Mouse (Mus musculus) brain, adult 2 months (tissue): ENCODE data around the gene Vax2.

Source experiments
- DNase-seq: peaks from one replicate; pipeline ENCODE4 v3.0.0; 2011; ENCODE audit warnings: low read depth, low spot score

Gene Vax2

DNA sequence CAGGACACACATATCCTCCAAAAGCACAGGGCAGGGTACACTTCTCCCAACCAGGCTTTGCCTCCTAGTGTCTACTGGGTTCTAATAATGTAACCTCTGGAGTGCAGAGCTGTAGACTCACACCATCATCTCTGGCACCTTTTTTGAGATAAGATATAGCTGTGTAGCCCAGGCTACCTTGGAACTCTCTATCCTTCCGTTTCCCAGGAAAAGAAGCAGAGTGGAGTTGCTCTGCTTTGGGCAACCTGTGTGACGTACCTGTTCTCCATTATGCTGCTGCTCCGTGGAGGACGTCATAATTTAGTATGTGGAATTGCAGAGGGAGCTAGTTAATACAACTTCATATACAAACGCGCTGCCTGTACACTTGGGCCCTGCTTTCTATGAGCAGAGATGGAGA is 51.3 kb downstream of the Vax2 start, which contains the start of gene Ankrd53:
Gene Ankrd53, plus strand, starts transcription at position 301 of the 400 bp plus-strand sequence.
- DNase-seq = no peak

DNA sequence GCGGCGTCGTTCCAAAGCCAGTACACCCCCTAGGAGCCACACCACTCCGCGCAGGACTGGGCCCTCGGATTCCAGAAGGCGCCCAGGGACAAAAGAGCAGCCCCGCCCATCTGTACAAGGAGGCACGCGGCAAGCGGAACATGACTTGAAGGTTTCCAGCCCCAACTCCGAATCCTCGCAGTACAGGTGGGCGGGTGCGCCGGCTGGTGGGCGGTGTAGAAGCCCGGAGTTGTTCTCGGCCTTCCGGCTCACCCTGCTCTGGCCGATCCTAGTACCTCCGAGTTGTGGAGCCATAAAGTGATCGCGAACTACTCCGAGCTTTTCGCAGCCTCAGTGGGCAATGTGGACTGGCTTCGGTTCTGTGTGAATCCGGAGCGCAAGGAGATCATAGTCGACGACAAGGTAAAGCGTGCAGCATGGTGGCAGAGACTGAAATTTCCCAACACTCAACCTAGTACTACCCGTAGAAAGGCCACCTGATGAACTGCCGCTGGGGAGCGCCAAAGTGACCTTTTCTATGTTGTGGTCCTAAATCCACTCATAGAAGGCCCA is 51.9 kb downstream of the Vax2 start:
- DNase-seq = no peak

DNA sequence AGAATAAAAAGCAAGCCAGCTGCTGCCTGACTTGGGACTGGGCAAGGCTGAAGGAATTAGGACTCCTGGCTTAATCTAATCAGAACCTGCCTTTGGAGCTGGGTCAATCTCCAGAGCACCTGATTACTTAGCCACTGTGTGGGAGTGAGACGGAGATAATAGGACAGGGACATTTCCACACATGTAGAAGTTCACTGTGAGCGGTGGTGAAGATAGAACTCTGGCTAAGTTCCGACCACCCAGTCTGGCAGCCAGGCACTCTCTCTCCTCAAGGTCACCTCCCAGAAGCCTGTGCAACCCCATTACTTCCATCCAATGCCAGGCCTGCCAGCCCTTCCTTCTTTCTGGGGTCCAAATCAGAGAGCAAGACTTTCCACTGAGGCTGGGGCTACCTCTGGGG is 55.9 kb downstream of the Vax2 start:
- no peak for DNase-seq

DNA sequence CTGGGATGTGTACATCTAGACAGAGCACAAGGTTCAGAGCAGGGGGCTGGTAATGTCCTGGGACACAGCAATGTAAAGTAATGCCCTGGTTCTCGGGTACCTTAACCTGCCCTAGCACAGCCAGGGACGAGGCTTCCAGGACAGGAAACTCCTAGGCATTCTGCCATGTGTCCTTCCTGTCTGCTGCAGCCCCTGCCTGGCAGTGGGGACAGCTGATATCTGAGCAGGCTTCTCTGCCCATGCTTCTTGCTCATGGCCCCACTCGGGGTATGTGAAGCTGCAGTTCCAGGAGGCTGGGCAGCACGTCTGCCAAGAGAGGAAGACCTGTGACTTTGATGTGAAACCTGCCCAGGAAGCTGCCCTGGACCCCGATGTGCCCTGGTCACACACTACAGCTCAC is 57.4 kb downstream of the Vax2 start:
- no peak for DNase-seq

DNA sequence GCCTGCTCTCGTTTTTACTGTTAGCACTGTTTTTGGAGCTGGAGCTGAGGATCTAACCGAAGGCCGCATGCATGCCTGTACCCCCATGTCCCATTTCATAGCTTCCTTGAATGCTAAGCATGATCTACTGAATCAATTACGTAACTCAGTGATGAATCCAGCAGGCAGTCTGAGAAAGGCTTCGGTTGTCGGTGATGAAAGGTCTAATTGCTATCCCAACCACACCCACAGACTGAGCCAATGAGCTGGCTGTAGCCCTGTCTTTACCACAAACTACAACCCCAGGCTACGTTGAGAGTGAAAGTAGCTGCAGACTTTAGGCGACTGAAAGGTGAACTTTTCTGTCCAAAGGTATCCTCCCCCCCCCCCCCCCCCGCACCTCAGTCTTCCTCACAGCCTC is 63.1 kb downstream of the Vax2 start:
- peak; percentile 18 for DNase-seq

DNA sequence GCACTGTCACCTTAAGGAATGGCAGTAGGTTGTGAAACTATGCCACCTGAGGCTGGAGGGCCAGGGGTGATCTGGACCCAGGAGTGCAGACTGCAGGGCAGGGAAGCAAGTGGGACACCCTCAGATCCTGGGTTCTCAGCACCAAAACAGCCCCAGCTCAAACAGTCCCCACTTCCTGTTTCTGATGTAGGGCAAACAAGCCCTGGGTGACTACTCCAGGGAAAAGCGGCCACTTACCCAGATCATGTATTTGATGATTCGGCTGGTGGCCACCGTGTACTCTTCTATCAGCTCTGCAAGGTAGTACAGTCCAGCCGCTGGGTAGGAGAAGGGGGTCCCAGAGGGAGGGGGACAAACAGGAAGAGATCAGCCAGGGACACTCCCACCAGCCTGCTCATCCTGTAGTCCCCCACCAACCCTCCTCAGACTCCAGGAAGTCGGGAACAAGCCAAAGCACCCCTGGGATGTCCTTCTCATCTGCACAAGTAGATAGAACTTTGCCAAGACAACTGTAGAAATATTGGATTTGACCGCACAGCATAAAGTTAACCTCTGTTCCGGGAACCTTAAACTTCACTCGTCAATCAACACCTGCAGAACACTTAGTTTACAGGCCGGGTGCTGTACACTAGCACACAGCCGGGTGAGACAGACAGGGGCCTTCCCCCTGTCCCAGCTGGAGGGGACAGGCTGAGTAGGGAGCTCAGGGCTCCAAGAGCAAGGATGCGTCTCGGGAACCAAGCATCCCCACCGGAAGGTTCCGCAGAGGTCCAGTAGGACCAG is 63.9 kb downstream of the Vax2 start:
- DNase-seq = no peak

DNA sequence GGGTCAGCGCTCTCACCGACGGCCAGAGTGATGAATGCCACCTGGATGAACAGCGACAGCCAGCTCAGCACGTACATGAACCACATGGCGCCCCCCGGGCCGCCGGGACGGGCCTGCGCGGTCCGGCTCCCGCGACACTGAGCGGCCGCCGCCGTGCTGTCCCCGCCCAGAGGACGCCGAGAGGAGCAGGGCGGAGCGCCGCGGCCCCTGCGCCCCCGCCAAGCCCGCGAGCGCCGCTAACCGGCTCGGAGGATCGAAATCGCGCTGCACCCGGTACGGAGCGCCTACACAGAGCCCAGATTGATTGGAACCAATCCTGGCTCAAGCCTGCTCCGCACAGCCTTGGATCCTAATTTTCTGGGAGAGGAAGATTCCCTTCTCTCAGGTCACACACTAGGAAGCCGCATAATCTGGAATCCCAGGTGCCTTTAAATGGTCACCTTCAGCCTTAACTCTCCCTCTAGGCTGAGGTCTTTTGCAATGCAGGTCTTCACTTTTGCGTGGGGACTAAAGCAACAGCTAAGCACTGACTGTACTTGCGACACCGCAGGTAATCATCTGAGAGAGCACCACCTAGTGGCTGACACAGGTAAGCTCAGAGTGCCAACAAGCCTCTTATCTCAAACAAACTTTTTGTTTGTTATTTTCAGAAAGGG is 64.7 kb downstream of the Vax2 start, which contains the start of gene Tex261:
Gene Tex261, minus strand, starts transcription at position 176 of the 656 bp plus-strand sequence.
- peak; percentile 96 for DNase-seq

DNA sequence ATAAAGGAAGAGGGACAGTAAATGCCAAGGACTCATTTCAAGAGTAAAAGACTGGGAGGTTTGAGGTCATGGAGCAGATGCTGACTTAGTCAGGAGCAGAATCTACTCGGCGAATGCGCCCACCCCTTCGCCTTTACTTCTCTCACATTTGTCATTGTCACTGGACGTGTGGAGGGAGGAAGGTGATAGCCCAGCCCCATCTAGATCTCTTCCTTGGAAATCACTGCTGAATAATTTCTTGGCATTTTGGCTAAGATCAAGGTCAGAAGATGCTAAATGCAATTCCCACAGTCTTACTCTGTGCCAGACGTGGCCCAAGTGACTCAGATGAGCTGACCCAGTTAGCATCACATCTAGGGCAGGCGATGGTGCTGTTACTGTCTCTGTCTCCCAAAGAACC is 67.2 kb downstream of the Vax2 start:
- DNase-seq = peak; percentile 64

DNA sequence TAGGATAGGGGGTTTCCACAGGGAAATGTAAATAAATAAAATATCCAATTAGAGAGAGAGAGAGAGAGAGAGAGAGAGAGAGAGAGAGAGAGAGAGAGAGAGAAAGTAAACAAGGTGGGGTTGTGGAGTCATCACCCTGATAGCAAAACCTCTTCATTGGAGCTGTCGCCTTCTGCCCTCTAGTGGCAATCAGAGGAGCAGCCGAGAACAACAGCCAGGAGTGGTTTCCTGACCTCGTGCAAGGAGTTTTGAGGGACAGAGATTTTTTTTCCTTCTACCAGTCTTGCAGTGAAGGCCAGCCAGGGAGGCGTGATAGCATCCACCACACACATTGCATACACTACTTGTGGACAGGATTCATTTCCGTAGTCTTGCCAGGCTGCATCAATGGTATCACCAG is 68.0 kb downstream of the Vax2 start:
- peak; percentile 70 for DNase-seq

DNA sequence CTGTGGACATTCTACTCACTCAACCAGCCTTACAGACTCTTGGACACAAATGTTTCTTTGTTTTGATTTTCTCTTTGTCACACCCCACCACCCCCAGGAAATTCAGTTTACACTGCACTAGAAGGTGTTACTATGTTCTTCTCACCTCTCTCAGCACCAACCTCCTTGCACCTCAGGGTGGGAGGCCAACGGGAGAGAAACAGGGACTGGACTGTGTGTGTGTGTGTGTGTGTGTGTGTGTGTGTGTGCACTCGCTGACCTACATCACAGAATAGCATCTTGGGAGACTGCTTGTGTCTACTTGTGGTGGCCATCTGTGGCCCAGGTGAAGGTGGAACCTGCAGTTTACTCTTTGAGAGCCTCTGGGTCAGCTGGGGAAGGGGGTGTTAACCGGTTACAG is 75.4 kb downstream of the Vax2 start:
- no peak for DNase-seq
